Mouse (Mus musculus) cerebellum, postnatal 10 days (tissue): ENCODE results near the gene Pgghg.

Experiments used
- DNase-seq, 2 experiments: peaks; one replicate each; pipeline ENCODE4 v3.0.0; 2021; ENCODE audit warnings: mixed read lengths in 2 of 2

The Pgghg gene

DNA sequence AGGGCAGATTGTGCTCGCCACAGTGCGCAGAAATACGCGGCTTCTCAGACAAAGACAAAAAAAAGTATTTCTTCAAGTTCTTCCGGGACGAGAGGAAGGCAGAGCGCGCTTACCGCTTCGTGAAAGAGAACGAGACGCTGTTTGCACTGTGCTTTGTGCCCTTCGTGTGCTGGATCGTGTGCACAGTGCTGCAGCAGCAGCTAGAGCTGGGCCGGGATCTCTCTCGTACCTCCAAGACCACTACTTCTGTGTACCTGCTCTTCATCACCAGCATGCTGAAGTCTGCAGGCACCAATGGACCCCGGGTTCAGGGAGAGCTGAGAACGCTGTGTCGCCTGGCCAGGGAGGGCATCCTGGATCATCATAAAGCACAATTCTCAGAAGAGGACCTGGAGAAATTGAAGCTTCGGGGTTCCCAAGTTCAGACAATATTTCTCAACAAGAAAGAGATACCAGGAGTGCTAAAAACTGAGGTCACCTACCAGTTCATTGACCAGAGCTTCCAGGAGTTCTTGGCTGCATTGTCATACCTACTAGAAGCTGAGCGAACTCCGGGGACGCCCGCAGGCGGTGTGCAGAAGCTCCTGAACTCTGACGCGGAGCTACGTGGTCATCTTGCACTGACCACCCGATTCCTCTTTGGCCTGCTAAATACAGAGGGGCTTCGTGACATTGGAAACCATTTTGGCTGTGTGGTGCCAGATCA, 18.0 kb upstream of the Pgghg start:
- no peak for DNase-seq

DNA sequence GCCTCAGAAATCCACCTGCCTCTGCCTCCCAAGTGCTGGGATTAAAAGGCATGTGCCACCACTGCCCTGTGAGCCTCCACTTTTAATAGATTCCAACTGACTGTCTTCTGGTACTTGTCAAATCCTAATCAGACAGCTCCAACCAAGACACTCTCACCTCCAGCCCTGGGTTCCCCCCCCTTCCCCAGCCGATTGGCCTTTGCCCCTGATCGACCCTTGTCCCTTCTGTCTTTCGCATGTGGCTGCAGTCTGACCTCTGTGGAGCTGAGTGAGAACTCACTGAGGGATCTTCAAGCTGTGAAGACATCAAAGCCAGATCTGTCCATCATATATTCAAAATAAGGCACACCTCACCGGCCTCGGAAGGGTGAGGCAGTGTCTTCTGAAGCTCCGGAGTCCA, 14.0 kb upstream of the Pgghg start:
- DNase-seq, result no peak

DNA sequence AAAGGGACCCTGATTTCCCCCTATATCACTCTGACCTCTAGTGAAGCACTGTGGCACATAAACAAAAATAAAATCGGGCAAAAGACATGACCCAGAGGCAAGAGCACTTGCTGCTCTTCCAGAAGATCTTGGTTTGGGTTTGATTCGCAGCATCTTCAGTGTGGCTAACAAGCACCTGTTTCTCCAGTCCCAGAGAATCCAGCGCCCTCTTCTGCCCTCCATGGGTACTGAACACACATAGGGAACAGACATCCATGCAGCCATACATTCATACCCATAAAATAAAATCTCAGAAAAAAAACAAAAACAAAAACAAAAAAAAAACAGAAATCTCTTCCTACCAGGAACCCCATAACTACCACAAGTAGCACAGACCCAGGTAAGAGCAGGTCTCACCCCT, 2.8 kb upstream of the Pgghg start:
- no peak for DNase-seq

DNA sequence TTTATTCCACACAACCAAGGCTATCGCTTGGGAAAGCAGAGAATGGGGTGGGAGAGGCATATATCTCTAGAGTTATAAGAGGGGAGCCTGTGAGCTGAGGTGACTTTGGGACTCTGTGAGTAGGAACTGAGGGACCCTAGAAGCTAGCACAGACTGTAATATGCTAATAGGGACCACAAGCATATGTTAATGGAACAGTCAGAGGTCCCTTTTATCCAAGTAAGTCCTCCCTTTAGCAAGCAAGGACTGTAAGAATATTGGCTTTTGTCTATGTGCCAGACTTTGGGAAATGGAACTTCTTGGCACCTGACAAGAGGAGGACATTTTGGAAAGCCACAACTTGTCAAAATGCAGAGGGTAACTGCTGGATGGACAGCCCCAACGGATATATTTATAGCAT, 2.3 kb upstream of the Pgghg start:
- no peak for DNase-seq

DNA sequence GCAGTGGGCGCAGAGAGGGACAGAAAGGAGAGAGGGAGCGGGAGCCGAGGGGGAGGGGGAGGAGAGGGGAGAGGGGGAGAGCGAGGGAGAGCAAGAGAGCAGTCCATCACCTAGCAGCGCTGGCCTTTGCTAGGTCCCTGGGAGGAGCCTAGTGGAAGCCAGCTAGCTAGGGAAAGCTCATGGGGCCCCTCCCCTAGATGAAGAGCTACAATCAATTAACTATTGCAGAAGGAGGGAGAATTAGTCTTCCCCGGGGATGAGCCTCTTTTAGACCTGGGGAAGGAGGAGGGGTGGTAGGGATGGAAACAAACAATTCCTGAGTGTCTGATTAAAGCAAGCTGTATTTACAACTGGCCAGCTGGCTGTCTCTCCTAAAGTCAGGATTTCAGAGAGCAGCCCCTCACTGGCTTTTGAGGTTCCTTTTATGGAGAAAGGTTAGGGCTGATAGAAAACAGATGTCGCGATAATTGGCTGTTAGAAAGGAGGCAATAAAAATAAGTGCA, 1.5 kb upstream of the Pgghg start:
- no peak for DNase-seq

DNA sequence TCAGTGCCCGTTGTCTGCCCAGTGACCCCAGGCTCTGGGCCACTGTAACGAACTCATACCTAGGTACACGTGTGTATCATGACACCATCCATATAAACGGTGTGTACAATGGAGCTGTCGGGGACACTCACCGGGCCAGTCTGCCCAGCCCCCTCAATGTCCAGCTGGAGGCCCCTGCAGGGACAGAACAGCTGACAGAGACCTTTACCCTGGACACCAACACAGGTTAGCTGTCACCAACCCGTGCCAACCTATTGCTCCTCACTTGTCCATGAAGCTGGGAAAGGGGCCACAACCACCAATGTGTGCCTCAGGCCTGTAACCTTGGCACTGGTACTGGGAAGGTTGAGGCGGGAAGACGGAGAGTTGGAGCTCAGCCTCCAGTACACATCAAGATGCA, 1.1 kb downstream of the Pgghg start:
- DNase-seq, result no peak

DNA sequence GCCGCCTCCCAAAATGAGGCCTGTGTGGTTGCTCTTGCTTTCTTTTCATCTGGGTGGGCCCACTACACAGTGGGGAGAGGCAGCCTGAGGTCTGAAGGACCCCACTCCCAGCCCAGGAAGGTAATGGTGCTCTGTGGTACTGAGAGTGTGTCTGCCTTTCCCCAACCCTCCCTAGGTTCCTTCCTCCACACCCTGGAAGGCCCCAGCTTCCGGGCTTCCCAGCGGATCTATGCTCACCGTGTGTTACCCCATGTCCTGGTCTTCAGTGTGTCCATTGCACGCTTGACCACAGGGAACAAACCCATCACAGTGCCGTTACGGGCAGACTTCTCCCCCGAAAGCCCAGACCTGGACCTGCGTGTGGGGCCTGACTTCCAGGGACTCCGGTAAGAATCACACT, 1.6 kb downstream of the Pgghg start:
- DNase-seq, result no peak

DNA sequence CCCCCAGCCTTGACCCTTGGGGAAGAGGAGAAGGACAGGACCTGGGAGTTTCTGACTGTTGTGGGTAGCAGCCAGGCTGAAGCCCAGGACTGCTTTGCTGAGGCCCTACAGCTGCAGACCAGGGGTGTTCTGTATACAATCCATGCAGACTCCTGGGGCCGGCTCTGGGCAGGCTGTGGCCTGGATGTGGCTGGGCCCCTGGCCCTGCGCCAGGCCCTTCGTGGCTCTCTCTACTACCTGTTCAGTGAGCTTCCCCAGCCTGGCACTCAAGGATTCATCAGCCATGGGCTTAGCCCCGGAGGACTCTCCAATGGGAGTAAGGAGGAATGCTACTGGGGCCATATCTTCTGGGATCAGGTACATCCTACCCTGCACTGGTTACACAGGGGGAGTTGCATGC, 2.2 kb downstream of the Pgghg start:
- DNase-seq, result no peak

DNA sequence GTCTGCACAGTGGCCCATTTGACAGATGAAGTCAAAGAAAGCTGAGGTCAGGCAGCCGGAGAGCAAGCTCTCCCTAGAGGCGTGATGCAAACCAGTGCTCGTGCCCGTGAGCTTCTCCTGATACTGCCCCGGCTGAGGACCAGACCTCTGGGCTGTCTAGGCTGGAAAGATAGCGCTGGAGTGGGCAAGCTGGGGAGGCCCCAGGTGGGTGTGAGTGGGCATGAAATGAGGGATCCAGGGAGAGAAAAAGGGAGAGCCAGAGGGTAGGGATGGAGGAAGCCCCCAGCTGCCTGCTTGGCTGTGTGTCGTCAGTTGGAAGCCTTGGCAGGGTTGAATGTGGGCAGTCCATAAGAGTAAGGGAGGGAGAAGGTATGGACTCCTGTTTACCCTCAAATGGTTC, 3.0 kb downstream of the Pgghg start:
- DNase-seq, result no peak

DNA sequence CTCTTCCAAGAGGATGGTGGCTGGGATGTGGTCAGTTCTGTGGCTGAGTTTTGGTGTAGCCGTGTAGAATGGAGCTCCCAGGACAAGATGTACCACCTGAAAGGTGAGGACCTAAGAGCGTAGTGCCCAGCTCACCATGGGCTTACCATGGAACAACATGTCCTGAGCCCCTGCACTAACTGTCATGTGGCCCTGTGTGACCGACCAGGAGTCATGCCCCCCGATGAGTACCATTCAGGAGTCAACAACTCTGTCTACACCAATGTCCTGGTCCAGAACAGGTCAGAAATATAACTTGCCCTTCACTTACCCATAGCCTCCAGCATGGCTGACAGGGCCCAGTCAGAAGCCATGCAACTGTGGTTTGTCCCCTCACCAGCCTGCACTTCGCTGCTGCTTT, 4.1 kb downstream of the Pgghg start:
- no peak for DNase-seq

DNA sequence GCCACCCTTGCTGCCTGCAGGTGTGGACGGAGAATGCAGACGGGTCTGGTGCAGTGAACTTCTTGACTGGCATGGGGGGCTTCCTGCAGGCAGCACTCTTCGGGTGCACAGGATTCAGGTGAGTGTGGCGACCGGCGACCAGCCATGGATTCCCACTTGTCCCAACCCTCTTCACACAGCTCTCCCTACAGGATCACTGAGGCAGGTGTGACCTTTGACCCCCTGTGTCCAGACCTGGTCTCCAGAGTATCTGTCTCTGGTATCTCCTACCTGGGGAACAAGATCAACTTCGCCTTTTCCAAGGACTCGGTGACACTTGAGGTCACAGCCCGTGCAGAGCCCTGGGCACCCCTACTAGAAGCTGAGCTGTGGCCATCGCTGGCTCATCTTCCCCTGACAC, 5.1 kb downstream of the Pgghg start:
- no peak for DNase-seq

DNA sequence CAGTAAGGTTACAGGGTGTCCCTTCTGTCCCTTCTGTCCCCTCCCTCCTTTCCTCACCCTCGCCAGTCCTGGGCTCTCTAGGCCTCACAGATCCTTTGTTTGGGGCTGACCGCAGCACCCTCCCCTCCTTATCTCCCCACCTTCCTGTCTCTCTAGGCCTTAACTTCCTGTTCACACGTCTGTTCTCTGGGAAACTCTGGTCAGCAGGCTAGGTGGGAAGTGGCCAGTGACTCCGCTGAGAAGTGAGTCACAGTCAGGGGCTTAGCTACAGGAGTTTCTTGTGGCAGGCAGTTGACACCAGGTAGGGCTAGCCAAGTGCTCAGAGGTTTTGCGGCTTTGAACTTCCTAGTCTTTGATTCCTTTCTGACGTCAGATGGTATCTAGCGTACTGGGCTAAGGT, 5.8 kb downstream of the Pgghg start:
- no peak for DNase-seq

DNA sequence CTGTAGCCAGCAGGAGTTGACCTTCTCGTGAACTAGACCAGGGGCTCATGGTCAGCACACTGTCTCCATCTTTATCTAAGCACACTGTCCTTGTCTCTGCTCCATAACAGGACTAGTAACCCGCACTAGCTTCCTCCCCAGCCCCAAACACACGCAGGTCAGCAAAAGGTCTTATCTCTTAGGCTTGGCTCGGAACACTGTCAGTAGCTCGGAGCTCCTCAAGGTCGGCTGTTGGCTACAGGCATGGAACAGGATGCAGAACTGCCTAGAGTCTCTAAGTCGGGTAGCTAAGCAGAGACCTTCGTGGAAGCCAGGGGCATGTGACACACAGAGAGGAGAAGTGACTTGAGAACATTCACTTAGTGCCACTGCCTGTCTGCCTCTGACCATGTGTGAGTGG, 7.0 kb downstream of the Pgghg start:
- no peak for DNase-seq

DNA sequence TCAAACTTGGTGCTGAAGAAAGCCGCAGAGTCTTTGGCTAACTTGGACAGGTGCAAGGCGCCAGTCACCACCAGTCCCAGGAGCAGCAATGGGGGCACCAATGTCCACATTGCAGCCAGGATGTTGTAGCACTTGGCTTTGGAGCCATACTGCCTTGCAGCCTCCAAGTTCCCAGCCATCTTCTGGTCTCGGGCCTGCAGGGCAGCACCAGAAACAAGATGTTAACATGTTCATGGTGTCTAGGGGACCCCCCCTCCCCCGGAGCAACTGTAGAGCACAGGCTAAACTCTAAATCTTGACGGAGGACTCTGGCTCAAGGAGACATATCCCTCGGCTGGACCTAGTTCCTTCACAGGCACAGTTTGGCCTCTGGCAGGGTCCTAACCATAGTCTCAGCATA, 8.1 kb downstream of the Pgghg start:
- no peak for DNase-seq

DNA sequence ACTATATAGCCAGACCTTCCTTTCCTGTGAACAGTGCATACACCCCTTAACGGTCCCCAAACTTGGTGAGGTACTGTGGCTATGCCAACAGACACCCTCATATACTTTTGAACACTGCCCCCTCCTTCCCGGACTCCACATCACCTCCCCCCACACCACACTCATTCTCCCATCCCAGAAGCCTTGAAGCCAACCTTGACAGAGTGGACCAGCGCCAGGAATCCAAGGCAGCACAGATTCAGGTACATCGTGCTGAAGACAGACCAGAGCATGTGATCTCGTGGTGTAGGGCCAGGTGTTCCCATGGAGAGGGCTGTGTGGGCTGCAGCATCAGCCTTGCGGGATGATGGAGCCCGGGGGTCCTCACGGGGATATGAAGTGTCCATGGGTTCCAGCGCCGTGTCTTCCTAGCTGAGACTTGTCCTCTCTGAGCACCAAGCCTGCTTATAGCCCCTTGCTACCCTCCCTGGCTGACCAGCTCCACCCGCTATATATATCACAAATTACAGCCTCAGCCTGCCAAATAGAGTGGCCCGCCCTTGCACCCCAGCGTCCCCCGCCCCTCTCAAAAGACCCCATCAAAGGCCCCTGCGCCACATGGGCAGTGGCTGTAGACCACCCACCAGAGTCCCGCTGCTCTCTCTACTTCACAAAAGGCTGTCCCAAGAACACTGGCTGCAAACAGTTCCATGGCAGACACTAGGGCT, 8.8 kb downstream of the Pgghg start, which contains the start of gene Ifitm5:
Gene Ifitm5, minus strand, starts transcription at position 468 of the 707 bp plus-strand sequence.
- no peak for DNase-seq

DNA sequence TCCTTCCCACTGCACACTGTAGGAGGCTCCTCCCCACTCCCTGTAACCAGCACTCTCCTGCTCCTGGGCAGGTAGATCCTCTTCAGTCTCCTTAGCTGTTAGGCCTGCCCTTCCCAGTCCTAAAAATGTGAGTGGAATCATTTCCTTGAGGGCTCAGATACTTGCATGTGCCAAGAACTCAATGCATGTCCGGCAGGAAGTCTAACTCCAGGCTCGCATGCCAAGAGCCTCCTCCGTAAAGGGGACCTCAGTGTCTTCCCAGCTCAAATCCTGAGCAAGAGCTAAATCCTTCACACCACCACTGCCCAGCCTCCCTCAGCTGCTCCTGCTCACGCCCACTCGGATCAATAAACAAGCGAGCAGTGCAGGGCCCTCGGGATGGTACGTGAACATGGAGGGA, 9.9 kb downstream of the Pgghg start:
- no peak for DNase-seq

DNA sequence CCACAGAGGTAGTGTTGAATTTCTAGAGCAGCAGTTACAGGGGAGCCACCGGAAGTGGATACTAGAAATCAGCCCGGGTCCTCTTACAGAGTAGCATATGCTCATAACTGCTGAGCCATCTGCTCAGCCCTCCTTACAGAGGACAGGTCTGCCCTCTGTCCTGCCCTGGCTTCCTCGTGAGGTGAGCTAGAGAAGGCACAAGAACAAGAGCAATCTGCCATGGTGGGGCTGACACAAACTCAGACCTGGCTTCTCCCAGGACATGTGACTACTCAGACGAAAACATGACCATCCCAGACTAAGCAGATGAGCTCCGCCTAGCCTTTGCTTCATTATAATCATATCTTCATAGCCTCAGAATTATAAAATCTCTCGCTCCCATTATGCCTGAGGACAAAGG, 10.6 kb downstream of the Pgghg start:
- DNase-seq, result no peak

DNA sequence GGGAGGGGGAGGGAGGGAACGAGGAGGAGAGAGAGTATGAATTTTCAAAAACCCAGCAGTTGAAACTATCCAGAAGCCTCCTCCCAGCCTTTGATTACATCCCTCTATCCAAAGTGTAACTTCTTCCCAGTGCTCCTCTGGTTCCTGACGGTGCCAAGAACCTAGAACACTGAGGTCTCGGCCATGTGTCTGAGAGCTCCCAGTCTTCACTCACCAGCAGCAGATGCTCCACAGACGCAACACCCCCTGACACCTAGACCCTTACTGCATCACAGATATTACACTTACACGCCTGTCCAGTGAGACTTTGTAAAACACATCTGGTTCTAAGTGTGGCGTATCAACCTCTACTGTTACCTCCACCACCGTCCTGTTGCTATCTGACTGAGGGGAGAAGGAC, 11.2 kb downstream of the Pgghg start:
- DNase-seq, result no peak

DNA sequence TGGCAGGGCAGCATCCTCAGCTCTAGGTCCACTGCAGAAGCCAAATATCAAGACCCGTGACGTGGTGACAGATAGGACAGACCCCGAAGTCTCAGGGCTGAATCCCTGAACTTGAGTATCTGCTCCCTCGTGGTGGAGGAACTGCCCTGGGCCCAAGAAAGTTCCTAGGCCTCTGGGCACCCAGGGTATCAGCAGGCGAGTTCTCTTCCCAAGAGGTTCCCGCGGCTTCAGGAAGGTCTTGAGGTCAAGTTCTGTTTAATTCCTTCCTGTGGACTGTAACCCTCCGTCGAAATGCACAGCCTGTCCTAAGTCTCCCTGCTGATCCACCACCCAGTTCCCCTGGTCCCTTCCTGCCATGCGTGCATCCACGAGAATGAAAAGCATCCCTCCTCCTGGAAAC, 11.9 kb downstream of the Pgghg start:
- no peak for DNase-seq

DNA sequence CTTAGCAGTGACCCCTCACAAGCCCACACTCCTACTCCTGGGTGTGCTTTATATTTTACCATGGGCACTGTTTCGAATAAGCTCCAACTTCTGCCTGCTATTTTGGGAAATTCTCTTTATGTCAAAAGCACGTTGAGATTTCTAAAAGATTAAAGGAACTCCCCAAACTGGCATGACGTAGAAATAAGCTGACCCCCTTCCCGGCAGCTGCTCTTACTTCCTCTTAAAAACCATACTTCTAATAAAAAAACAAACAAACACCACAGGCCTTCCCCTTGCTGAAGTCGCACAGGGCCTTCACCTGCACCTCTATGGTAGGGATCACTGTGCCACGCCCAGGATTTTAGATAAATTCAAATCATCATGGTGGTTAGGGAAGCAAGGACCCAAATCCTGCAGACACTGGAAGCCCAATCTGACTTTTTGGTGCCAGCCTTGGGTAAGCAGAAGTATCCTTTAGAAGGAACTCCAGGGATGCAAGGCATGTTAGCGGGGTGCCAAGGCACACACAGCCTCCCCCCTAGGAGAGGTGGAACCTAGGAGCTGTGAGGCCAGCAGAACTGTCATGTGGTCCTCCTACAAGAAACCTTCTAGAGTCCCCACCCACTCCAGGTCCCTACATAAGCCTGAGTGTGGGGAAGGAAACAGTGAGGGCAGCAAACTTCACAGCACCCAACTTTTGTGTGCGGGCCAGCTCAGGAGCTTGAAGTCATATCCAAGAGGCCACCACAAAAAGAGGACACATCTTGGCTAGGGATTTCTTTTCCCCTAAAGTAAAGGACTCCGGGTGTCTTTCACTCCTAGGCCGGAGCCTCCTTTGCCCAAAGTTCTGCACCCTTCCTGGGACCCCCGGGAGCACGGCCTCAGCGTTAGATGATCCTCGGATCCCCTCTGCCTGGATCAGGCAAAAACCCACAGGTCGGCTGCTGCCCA, 12.9 kb downstream of the Pgghg start:
- DNase-seq, result no peak

DNA sequence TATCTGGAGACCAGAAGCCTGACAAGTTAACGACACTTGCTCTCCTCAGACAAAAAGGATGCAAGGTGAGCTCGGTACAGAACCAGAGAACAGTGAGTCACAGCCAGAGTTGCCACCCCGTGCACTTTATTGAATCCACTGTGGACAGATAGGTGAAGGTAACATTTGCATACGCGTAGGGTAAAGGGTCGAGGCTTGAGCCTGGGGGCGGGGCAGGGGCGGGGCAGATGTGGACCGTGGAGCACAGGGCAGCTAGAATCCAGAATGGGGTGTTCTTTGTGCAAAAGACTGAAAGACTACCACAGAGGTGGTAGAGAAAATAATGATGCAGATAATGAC, 13.5 kb downstream of the Pgghg start:
- DNase-seq, result no peak

DNA sequence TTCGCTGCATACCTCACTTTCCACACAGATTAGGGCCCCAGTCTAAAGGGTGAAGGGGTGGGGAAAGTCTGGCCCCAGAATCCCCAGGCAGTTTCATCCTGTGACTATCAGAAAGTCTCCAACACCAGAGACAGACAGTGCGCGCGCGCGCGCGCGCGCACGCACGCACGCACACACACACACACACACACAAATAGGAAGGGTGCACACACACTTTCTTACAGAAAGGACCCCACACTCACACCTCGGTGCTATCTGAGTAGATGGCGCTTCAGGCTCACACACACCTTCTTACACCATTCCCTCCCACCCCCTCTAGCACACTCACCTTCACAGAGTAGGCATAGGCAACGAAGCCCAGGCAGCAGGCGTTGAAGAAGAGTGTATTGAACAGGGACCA, 14.2 kb downstream of the Pgghg start:
- DNase-seq, result no peak

DNA sequence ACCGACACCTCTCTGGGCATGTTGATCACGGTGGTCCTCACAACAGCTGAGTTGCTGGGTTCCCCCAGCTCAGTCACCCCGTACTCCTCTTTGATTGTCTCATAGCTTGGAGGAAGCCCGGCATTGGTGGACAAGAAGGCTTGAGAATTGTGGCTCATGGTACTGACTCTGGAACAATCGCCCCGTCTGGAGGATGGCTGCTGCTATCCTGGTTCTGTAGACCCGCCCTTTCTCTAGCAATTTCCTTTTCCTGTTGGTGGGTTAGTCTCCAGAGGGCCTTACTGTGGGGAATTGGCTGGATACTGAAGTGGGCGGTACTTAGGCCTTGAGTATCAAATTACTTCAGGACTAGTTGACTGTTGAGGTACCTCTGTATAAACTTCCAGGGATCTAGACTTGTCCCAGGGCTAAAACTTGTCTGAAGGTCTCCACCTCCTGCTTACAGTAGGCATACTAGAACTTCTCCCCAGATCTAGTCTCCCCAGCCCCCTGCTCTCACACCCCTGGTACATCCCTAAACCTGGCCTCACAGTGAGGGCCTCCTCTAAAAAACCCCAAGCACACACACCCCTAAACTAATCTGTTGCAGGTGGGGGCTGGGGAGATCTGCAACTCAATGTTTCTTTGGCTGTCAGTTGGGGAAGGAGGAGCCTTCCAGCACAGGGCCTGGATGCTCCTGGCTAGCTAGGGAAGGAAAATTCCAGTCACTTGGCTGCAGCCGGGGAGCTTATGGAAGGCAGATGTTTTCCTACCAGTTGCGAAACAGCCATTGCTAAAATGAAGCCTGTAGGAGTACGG, 14.8 kb downstream of the Pgghg start, which contains the start of the genes Gm45717 and Ifitm2:
Gene Gm45717, minus strand, starts transcription at position 180 of the 798 bp plus-strand sequence.
Gene Ifitm2, minus strand, starts transcription at position 230 of the 798 bp plus-strand sequence.
- DNase-seq, result peak in 1 of 2 experiments; percentile 44
